Mouse (Mus musculus) heart, embryonic 16.5 days (tissue): ENCODE results near the gene Clic1. TPM values are rescaled to one million over a fixed set of nuclear protein-coding genes. Genes with fewer than 3 reads are reported as not detected.

ENCODE experiments used
- ATAC-seq: fragments of 200-750 bp; cut with Nextera tagmentation; replicated peaks from 2 replicates; pipeline ENCODE4 v1.8.0; 2017; ENCODE audit warnings: moderate number of reproducible peaks; ENCODE audit not compliant: insufficient read depth, low FRiP score; ENCODE audit errors: extremely low read depth
- H3K27ac ChIP-seq: fragments of 300-500 bp; sonication (generic); 2 replicates; pipeline ENCODE4 v1.5.1; 2014; ENCODE audit warnings: mild to moderate bottlenecking, low read length, control low read depth, moderate library complexity
- H3K27me3 ChIP-seq: fragments of 300-500 bp; sonication (generic); 2 replicates; pipeline ENCODE4 v1.6.1; 2014; ENCODE audit warnings: low read length, mixed read lengths; ENCODE audit not compliant: control insufficient read depth, insufficient read depth
- H3K36me3 ChIP-seq: fragments of 300-500 bp; sonication (generic); 2 replicates; pipeline ENCODE4 v1.6.1; 2014; ENCODE audit not compliant: control insufficient read depth, insufficient read depth
- H3K4me1 ChIP-seq: fragments of 300-500 bp; sonication (generic); 2 replicates; pipeline ENCODE4 v1.6.1; 2014; ENCODE audit warnings: low read length, mixed read lengths; ENCODE audit not compliant: control insufficient read depth, insufficient read depth
- H3K4me2 ChIP-seq: fragments of 300-500 bp; sonication (generic); 2 replicates; pipeline ENCODE4 v1.6.1; 2014; ENCODE audit warnings: low read depth, mild to moderate bottlenecking, control low read depth, low read length
- H3K4me3 ChIP-seq: fragments of 300-500 bp; sonication (generic); 2 replicates; pipeline ENCODE4 v1.5.1; 2014; ENCODE audit warnings: mild to moderate bottlenecking, control low read depth, low read length
- H3K9ac ChIP-seq: fragments of 300-500 bp; sonication (generic); 2 replicates; pipeline ENCODE4 v1.6.1; 2014; ENCODE audit warnings: low read length, control low read depth
- H3K9me3 ChIP-seq: fragments of 300-500 bp; sonication (generic); replicated peaks from 2 replicates; pipeline ENCODE4 v1.6.1; 2016; ENCODE audit warnings: low read length; ENCODE audit not compliant: control insufficient read depth
- WGBS: fragments of 180-500 bp; shearing (Covaris S2); extraction: QIAGEN DNeasy Blood & Tissue Kit; methylation state at CpG from one replicate; pipeline ENCODE4 v1.1.7; 2014; 5-methylcytosine and 5-hydroxymethylcytosine counted together
- polyA plus RNA-seq: library from polyadenylated mRNA; unstranded; fragments of >200 nt; fragmentation: Nextera tagmentation; extraction: Ambion mirVana; gene quantifications from 2 replicates; pipeline ENCODE4 v1.2.1, GENCODE M21; 2015

The Clic1 gene
- polyA plus RNA-seq, 1 experiment from 2014 or later, result 372 TPM

DNA sequence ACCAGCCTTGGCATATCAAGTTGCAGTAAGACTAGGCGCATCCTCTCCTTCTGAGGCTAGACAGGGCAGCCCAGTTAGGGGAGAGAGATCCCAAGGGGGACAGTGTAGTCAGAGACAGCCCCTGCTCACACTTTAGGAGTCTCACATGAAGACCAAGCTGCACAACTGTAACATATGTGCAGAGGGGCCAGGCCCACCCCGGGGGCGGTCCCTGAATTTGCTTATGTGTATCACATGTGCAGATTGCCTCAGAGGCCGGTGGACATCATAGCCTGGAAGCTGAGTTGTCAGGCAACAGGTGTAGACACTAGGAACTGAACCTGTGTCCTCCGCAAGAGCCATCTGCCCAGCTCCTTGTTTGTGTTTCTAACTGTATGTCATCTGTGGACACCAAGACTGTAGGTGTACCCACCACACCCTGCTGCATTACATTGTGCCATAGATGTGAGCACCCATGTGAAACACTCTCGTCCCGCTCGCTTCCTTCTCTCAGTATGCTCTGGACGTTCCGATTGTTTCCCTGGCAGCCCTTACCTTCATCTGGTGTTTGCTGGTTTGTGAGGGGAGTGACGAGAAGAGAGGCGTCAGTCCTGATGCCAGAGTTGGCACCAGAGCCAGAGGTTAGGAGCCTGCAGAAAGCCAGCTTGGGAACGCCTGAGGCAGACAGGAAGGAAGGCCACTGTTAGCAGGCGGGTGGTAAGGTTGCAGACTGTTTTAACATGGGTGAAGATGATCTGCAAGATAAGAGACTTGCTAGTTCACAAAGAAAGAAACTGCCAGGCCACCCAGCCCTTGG, 42.8 kb downstream of the Clic1 start:
- ATAC-seq, result no peak
- Histone ChIP-seq H3K4me2 (no peak overlapping the region), H3K9ac (no peak overlapping the region), H3K4me3 (no peak overlapping the region), H3K4me1 (peaks cover 9% of the 10 kb centered on the region), H3K9me3 (no peaks in the 10 kb centered on the region), H3K27me3 (no peaks in the 10 kb centered on the region), H3K36me3 (peaks cover 23% of the 10 kb centered on the region), H3K27ac (no peak overlapping the region)
- WGBS, result 86% methylated on average over 14 of the region's 14 CpGs

DNA sequence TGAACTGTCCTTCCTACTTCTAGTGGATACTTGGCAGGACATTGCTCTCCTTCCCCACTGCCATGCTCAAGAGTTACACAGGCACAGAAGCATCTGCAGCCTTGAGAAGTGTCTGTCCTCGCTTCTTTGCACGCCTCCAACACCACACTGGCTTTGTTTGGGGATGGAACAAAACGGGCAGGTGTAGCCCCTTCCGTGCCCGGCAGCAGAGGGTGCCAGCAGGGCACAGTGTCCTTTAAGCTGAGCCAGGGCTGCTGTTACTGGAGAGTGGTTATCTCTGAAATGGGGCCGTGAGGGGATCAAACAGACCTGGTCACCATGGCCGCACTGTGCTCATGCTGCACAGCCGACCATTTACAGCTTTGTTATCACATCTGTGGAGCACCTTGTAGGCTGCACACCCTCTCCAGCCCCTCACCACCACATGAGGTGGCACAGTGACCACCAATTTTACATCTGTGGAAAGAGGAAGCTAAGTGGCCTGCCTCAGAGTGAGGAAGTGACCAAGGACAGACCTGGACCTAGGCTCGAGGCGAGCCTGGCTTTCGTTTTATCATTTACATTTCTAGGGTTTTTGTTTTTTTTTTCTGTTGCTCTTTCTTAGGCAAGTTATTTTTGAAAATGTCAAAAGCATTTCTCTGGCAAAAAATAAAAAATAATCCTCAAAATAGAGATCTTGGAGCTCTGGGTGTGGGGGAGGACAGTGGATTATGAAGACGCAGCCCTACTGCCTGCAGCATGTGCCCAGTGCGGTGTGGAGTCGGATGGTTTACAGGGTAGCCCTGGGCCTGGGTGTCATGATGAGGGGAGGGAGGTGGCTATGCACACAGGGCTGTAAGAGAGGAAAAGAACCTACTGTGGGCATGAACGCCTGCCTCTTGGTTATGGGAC, 45.0 kb downstream of the Clic1 start:
- Histone ChIP-seq H3K9ac (no peak overlapping the region), H3K9me3 (no peaks in the 10 kb centered on the region), H3K4me3 (no peak overlapping the region), H3K36me3 (peaks cover 34% of the 10 kb centered on the region), H3K27me3 (no peaks in the 10 kb centered on the region), H3K4me2 (no peak overlapping the region), H3K27ac (no peak overlapping the region), H3K4me1 (peaks cover 9% of the 10 kb centered on the region)
- no peak for ATAC-seq
- WGBS, result 74% methylated on average over 15 of the region's 15 CpGs

DNA sequence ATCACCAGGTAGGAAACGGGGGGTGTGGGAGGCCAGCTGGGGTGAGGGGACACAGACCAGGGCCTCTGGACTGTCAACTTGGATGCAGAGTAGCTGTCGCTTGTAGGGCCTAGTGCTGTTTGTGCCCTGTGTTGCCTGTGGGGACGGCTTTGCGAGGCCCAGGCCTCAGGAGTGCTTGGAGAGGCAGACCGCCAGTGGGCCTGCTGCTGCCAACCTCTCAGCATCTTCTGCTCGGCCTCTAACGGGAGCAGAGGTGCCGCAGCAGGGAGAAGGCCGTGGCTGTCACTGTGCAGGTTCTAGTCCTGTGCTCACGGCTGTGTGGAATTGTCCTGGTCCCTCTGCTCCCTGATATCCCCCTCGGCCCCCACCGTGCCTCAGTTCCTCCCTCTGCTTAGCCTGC, 46.8 kb downstream of the Clic1 start:
- Histone ChIP-seq H3K4me2 (no peak overlapping the region), H3K27me3 (no peaks in the 10 kb centered on the region), H3K36me3 (peaks cover 45% of the 10 kb centered on the region), H3K4me1 (no peaks in the 10 kb centered on the region), H3K9ac (no peak overlapping the region; the same call in 1 of the 2 replicates), H3K9me3 (no peaks in the 10 kb centered on the region), H3K4me3 (no peak overlapping the region), H3K27ac (no peak overlapping the region)
- 89% methylated on average over 12 of the region's 12 CpGs for WGBS
- ATAC-seq, result no peak

DNA sequence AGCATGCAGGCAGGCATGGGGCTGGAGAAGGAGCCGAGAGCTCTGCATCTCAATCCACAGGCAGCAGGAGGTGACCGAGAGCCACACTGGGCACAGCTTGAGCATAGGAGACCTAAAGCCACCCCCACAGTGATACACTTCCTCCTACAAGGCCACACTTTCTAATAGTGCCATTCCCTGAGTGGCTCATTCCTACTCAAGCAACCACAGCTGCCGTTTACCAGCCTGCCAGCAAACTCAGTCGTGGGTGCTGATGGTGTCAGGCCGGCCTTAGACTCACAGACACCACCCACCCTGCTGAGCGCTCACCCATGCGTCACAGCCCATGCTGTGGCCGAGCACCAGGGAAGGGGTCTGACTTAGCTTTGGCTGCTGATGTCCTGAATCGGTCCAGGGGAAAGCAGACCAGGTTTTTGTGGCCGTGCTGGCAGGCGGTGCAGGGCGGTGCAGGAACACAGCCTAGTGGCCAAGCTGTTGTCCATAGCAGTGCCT, 47.4 kb downstream of the Clic1 start:
- H3K9me3 ChIP-seq, result no peaks in the 10 kb centered on the region
- no peak overlapping the region for H3K4me3 ChIP-seq
- ATAC-seq, result no peak
- H3K27me3 ChIP-seq, result no peaks in the 10 kb centered on the region
- H3K27ac ChIP-seq, result no peak overlapping the region
- H3K36me3 ChIP-seq, result peaks cover 47% of the 10 kb centered on the region
- no peak overlapping the region for H3K9ac ChIP-seq
- 89% methylated on average over 12 of the region's 12 CpGs for WGBS
- H3K4me1 ChIP-seq, result no peaks in the 10 kb centered on the region
- no peak overlapping the region for H3K4me2 ChIP-seq

DNA sequence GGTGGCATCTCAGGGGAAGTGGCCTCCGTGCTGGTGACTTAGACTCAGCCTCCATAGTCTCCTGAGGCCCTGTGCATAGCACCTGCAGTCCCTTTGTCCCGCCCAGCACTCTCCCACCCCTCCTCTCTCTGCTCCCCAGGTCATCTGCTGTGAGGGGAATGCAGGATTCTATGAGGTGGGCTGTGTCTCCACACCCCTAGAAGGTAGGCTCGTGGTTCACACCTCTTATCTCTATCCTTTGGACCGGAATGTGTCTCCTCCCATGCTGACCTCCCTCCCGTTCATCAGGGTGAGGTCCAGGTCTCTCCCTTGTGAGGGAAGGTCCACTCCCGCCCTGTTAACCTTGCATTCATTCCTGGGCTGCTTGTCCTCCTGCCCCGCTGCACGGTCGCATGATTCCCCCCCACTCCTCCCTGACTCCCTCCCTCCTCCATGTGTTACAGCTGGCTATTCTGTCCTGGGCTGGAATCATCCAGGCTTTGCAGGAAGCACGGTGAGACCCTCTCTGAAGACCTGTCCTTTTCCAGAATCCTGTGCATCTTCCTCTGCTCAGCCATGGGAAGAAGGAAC, 50.5 kb downstream of the Clic1 start:
- no peak for ATAC-seq
- Histone ChIP-seq H3K4me3 (no peak overlapping the region), H3K27me3 (no peaks in the 10 kb centered on the region), H3K9ac (no peak overlapping the region), H3K27ac (no peak overlapping the region), H3K4me1 (peaks cover 2% of the 10 kb centered on the region; the same call in 1 of the 2 replicates), H3K9me3 (no peaks in the 10 kb centered on the region), H3K4me2 (no peak overlapping the region), H3K36me3 (peaks cover 39% of the 10 kb centered on the region)
- 57% methylated on average over 10 of the region's 10 CpGs for WGBS

DNA sequence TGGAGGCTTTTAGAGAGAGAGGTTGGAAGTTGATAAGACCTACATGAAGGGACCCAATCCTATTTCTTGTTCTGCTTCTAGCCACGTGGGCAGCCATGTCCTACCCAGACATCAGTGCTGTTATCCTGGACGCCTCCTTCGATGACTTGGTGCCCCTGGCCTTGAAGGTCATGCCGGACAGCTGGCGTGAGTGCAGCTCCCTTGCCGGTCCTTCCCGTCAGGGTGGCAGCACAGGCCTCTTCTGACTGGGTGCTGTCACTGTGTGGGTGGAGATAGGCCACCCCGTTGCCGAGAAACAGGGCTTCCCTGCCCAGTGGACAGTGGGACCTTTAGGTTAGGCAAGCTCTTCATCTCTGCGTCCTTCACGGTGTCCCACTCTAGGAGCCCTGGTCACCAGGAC, 51.4 kb downstream of the Clic1 start:
- WGBS, result 83% methylated on average over 11 of the region's 11 CpGs
- no peak overlapping the region for H3K27ac ChIP-seq
- H3K4me1 ChIP-seq, result peaks cover 4% of the 10 kb centered on the region; the same call in 1 of the 2 replicates
- no peaks in the 10 kb centered on the region for H3K27me3 ChIP-seq
- no peak overlapping the region for H3K4me3 ChIP-seq
- H3K9me3 ChIP-seq, result no peaks in the 10 kb centered on the region
- no peak overlapping the region for H3K9ac ChIP-seq
- peaks cover 39% of the 10 kb centered on the region for H3K36me3 ChIP-seq
- no peak overlapping the region for H3K4me2 ChIP-seq
- ATAC-seq, result no peak

DNA sequence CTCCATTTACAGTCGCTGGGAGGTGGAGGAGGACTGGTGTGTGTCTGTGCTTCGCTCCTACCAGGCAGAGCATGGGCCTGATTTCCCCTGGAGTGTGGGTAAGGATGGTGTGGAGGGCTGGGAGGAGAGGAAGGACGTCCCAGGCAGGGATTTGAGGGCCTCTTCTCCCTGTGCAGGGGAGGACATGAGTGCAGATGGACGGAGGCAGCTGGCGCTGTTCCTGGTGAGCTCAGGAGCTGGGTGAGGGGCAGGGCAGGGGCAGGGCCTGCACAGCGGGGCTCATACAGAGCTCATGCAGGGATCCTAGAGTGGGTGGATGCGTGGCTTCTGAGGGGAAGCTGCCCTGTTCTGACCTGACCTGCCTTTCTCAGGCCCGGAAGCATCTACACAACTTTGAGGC, 52.5 kb downstream of the Clic1 start:
- H3K4me1 ChIP-seq, result peaks cover 6% of the 10 kb centered on the region; the same call in 1 of the 2 replicates
- peaks cover 32% of the 10 kb centered on the region for H3K36me3 ChIP-seq
- no peaks in the 10 kb centered on the region for H3K9me3 ChIP-seq
- 54% methylated on average over 8 of the region's 8 CpGs for WGBS
- no peak overlapping the region for H3K27ac ChIP-seq
- H3K4me2 ChIP-seq, result no peak overlapping the region
- no peaks in the 10 kb centered on the region for H3K27me3 ChIP-seq
- H3K4me3 ChIP-seq, result no peak overlapping the region
- ATAC-seq, result no peak
- no peak overlapping the region for H3K9ac ChIP-seq

DNA sequence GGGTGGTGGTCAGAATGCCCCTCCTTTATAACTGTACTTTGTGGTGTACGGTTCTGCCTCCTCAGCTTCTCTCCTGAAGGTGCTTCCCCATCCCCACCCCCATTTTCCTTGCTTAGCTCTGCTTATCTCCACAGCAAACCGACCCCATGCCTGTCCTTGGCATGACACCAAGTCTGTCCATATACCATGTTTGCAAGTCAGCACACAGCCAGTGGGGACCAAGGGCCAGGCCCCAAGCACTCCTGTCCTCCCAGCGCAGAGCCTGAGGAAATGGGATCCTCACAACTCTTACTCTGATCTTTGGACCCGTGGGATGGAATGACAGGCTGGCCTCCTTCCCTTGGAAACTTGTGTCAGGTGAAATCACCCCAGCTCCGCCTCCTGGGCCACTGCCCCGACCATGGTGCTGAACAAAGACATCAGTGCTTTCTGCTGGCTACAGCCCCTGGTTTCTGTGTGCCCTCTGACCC, 53.5 kb downstream of the Clic1 start:
- no peaks in the 10 kb centered on the region for H3K9me3 ChIP-seq
- no peaks in the 10 kb centered on the region for H3K27me3 ChIP-seq
- 46% methylated on average over 6 of the region's 6 CpGs for WGBS
- H3K36me3 ChIP-seq, result peaks cover 28% of the 10 kb centered on the region
- no peak overlapping the region for H3K4me2 ChIP-seq
- ATAC-seq, result no peak
- H3K4me1 ChIP-seq, result peaks cover 6% of the 10 kb centered on the region; the same call in 1 of the 2 replicates
- no peak overlapping the region for H3K27ac ChIP-seq
- H3K4me3 ChIP-seq, result no peak overlapping the region
- H3K9ac ChIP-seq, result no peak overlapping the region
